Mouse (Mus musculus) urinary bladder, adult 18-20 months (tissue): ENCODE data around the gene Phf10.
"Not testable (repeated sequence)": the region's sequence is repeated elsewhere in the genome, so short reads cannot be mapped to it uniquely, and the experiment has no call there.

ENCODE experiments used
- DNase-seq, 2 experiments: peaks; one replicate each; pipeline ENCODE4 v3.0.0; 2022; ENCODE audit warnings: low spot score in 2 of 2, mixed read lengths in 2 of 2

Phf10 gene

DNA sequence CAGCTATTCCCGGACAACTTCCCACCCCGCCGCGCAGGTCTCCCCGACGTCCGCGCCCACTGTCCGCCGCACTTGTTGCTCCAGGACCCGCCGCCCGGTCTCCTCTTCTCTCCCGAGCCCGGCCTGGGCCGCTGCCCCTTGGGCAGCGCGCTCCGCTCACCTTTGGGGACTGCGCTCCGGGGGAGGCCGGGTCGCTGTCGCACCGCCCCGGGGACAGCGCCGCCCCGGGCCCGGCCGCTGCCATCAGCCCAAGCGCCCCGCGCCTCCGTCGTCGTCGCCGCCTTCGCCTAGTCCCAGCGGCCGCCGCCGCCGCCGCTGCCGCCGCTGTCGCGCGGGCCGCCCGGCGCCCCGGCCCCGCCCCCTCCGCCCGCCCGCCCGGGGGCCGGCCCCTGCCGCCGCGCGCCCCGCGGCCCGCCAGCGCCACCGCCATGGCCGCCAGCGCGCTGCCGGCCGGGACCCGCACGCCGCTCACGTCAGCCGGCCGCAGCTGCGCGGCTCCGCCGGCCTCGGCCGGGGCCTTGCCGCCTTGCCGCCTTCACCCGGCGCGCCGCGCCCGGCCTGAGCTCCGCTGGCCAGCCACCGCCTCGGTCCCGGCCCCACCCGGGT lies at the start of gene Phf10:
Gene Phf10, minus strand, starts transcription at position 323 of the 606 bp plus-strand sequence.
- DNase-seq = peak in 1 of 2 experiments; percentile 53

GRCm38 (mm10) chr17:15009706-15010413 lies 48.8 kb upstream of the Phf10 start, which contains the start of gene Gm3435:
Gm3435 (plus strand) TSS chr17:15010176.
- DNase-seq = not testable (repeated sequence)

- not testable (repeated sequence) for DNase-seq
Observed at GRCm38 (mm10) chr17:15009088-15009487, 48.0 kb upstream of the Phf10 start.

- not testable (repeated sequence) for DNase-seq
Observed at GRCm38 (mm10) chr17:15000047-15000446, 39.0 kb upstream of the Phf10 start.

DNA sequence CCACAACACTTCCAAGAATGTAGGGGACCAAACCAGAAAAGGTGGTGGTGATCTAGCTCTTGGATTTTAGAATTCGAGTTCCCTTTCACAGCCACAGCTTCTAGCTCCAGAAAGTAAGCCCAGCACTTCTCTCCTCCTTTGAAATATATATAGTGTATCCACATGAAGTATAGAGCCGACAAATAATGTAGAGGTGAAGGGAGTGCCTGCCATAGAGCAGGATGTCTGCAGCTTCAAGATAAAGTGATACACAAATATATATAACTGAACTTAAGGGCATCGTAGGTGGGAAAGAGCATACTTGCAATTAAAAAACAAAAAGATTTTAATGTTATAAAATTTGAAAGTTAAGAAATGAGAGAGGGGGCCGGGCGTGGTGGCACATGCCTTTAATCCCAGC lies 33.1 kb upstream of the Phf10 start:
- not testable (repeated sequence) for DNase-seq

DNA sequence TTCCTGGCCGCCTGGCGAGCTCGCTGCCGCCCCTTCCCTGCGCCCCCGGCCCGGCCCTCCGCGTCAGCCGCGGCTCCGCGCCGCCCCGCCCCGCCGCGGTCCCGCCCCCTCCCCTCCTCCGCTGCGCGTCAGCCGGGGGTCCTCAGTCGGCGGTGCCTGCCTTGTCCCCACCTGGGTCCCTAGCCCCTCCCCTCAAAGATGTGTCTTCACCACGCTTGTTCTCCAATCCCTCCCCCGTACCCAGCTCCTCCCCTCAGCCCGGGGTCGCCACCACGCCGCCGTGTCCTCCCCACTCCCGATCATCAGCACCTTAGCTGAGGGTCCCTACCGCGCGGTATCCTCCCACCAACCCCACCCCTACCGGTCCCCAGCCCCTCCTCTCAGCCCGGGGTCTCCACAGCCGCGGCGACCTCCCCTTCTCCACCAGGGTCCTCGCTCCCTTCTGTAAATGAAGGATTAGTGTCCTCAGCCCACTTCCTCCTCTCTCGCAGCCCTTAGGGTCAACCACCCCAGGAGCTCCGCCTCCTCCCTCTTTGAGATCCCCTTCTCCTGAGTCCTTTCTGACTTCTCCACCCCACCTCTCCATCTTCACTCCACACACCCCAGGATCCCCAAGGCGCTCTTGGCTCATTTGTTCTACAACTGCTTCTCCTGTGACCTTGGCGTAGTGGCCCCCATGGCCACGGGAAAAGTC lies 32.2 kb upstream of the Phf10 start:
- DNase-seq = not testable (repeated sequence)

DNA sequence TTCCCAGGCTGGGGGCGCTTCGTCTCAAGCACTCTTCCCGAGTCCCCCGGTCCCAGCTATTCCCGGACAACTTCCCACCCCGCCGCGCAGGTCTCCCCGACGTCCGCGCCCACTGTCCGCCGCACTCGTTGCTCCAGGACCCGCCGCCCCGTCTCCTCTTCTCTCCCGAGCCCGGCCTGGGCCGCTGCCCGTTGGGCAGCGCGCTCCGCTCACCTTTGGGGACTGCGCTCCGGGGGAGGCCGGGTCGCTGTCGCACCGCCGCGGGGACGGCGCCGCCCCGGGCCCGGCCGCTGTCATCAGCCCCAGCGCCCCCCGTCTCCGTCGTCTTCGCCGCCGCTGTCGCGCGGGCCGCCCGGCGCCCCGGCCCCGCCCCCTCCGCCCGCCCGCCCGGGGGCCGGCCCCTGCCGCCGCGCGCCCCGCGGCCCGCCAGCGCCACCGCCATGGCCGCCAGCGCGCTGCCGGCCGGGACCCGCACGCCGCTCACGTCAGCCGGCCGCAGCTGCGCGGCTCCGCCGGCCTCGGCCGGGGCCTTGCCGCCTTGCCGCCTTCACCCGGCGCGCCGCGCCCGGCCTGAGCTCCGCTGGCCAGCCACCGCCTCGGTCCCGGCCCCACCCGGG lies 31.6 kb upstream of the Phf10 start:
- DNase-seq = not testable (repeated sequence)

- DNase-seq = not testable (repeated sequence)
Observed at GRCm38 (mm10) chr17:14990116-14990702, 29.1 kb upstream of the Phf10 start.

DNA sequence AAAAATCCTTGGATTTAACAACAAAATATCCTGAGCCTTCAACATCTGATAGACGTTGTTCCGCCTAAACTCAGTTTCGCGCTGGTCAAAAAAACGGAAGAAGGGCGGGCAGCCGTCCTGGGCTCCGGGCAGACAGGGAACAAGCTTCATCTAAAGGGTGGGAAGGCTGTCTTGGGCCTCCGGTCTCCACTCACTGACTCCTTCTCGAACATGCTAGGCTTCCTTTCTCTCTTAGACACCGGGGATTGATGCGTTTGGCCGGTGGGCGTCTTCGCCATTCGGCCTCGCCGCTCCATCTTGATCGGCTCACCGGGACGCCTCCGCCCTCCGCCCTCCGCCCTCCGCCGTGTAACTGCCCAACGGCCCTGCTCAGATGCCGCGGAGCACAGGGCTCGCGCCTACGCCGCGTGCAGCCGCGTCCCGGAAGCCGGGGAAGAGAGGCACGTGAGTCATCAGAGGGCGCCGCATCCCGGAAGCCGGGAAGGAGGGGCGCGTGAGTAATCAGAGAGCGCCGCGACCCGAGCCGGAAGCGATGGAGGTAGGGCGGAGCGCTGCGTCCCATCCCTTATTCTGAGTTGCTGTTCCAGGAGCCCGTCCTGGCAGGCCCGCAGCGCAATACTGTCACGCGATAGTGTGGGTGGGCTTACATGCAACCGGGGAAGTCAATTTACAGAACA lies 17.4 kb upstream of the Phf10 start, which contains the start of the genes 9030025P20Rik and Gm3417:
Gene 9030025P20Rik, plus strand, starts transcription at position 107 of the 677 bp plus-strand sequence.
Gene Gm3417, minus strand, starts transcription at position 429 of the 677 bp plus-strand sequence.
- DNase-seq = not testable (repeated sequence)

DNA sequence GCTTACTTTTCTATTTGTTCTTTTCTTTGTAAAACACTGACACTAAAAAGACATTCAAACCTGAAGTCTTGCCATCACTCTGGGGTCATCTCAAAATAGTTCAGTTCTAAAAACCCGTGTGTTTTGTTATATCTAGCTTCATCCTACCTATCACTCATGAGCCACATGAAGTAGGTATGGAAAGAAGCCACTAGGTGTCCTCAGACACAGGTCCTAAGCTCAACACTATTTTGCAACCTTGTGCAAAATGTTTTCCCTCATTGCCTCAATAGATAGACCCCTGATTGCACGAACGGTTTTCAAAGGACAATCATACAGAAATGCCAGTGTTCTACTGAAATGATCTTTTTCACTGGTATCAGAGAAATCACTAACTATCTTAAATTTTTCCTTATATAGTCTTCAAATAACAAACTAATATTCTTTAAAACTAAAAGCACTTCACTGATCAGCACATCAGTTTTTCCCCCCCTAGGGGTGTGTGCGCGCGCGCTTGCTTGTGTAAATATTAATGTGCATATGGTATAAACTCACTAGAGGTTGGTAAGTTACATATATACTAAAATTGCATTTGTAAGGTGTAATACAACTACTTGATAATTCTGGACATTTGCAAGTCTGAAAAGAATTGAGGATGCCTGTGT lies 16.8 kb upstream of the Phf10 start:
- DNase-seq = not testable (repeated sequence)

DNA sequence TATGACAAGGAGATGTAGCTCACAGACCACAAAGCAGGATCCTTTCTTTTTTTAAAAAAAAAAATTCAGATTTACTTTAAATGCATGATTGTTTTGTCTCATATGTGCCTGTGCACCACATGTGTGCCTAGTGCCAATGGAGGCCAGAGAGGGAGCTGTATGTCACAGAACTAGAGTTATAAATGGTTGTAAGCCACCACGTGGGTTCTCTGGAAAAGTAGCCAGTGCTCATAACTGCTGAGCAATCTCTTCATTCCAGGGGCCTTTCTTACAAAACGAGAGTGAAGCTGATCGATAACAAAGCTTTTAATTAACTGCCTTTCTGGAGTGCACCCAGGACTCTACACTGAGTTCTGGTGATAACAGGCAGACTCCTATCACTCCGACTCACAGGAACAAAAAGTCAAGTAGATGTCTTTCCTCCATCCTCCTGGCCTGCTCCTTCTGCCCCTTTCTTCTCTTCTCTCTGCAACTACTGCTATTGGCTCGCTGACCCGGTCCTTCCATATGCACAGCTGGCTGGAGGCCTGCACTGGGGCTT lies 7.4 kb upstream of the Phf10 start:
- DNase-seq = not testable (repeated sequence)

- not testable (repeated sequence) for DNase-seq
Observed at GRCm38 (mm10) chr17:14961557-14962154, 583 bp upstream of the Phf10 start.

DNA sequence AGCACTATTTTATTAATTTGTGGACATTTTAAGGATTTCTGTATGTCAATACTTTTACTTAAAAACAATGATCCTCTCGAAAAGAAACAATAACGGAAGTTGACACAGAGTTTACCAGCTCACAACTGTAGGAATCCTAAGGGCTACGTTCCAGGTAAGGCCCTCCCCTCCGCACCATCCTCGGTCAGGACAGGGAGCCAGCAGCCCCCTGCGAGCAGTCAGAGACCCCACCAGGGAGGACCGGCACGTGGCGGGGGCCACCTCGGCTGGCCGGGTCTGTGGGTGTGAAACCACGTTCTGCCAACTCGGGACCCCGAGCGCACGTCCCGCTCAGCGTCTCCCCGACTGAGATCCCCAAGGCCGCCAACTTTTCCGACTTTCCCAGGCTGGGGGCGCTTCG lies 553 bp downstream of the Phf10 start:
- peak in 1 of 2 experiments; percentile 37 for DNase-seq

GRCm38 (mm10) chr17:14959979-14960378 lies 1.1 kb downstream of the Phf10 start:
- no peak for DNase-seq

- no peak for DNase-seq
Observed at GRCm38 (mm10) chr17:14958686-14959327, 2.3 kb downstream of the Phf10 start.

DNA sequence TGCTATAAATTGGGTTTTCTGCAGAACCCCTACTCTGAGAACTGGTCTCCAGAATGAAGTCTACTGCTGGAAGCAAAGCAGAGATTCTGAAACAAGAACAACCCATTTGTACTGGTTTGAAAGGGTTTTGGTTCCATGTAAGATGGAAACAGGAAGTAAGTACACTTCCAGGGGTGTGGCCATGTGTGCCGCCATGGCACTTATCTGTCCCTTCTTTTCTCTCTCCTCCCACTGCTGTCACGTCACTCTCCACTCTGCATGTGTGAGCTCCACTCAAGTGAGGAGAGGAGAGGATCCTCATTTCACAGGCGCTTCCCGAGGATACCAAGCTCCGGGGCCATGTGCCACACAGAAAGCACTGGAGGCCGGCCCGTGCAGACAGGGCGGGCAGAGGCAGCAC lies 7.6 kb downstream of the Phf10 start:
- DNase-seq = no peak

DNA sequence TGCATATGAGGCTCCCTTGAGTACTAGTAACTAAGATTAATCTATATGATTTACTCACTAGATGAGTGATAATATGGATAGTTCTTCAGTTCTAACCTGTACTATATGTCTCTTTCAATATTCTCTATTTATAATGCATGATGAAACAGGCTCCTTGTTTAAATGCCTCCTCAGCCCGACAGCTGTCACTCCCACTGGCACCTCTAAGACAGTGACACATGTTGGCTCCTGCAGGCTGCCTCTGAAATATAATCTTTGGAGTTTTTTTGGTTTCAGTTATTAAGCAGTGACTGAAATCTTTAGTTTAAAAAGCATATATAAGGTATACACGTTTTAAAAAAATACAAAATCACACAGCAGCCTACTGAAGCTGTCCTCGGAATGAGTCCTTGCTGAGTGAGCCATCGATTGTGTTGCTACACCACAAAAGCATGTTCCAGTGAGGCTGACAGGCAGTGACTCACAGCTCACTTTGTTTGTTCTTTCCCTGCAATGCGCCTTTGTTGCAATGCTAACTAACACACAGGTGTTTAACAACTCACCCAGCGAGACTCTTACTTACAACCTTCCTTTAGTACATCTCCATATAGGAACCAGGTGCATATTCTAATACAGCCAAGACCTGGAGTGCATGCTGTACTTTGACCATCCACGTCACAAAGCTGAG lies 11.8 kb downstream of the Phf10 start:
- peak in 1 of 2 experiments; percentile 30 for DNase-seq

- peak in 1 of 2 experiments; percentile 35 for DNase-seq
Observed at GRCm38 (mm10) chr17:14944551-14944950, 16.5 kb downstream of the Phf10 start.

DNA sequence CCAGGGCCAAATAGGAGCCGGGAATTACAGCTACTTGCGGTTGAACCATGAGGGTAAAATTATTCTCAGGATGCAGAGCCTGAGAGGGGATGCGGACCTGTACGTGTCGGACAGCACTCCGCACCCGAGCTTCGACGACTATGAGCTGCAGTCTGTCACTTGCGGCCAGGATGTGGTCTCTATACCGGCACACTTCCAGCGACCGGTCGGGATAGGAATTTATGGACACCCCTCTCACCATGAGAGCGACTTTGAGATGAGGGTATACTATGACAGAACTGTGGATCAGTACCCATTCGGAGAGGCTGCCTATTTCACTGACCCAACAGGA lies 17.4 kb downstream of the Phf10 start:
- DNase-seq = no peak
